Mouse (Mus musculus): ENCODE measurements around the gene 2310030G06Rik.

DNA sequence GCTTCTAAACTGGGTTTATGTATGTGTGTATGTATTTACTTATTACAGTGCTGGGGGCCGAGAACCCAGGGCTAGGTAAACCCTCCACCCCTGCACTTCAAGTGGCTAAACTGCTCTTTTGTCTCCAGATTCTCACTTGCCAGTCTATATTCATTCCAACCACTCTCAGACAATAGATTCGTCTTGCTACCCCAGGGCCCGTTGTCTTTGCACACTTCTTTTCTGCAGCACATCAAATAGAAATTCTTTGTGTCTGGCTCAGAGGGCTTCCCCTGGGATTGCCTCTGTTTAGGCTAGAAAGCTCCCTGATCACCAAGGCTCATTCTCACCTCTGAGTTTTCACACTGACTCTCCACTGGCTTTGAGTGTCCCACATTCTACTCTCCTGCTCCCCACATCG is 13.8 kb downstream of the 2310030G06Rik start:
- TF ChIP-seq GATA1 (IDR thresholded peaks at IDR 0.05; ENCODE audit: borderline replicate concordance, low read length) = no peak
- no peak for TF ChIP-seq FLI1 (IDR thresholded peaks at IDR 0.05; ENCODE audit: low read length)

All from megakaryocyte, embryonic 14.5 days (primary cell).